Mouse (Mus musculus) liver, embryonic 14.5 days (tissue): ENCODE measurements around the gene Galnt15. TPM values are rescaled to one million over a fixed set of nuclear protein-coding genes. Genes with fewer than 3 reads are reported as not detected.

Experiments used
- ATAC-seq: fragments of 200-750 bp; cut with Nextera tagmentation; 2 replicates; pipeline ENCODE4 v1.8.0; 2017; ENCODE audit warnings: moderate number of reproducible peaks, mild to moderate bottlenecking, moderate library complexity; ENCODE audit not compliant: insufficient read depth
- DNase-seq, 3 experiments: peaks; one replicate each; pipeline ENCODE4 v3.0.0-alpha.2; 2012 to 2013; ENCODE audit warnings: low read depth in 3 of 3, low spot score in 3 of 3
- H3K27ac ChIP-seq: fragments of 300-500 bp; sonication (generic); 2 replicates; pipeline ENCODE4 v1.5.1; 2014; ENCODE audit warnings: moderate library complexity, mild to moderate bottlenecking, control low read depth, inconsistent platforms
- H3K27me3 ChIP-seq: fragments of 300-500 bp; sonication (generic); 2 replicates; pipeline ENCODE4 v1.6.1; 2014; ENCODE audit warnings: mild to moderate bottlenecking, low read length, moderate library complexity; ENCODE audit not compliant: control insufficient read depth, insufficient read depth
- H3K36me3 ChIP-seq: fragments of 300-500 bp; sonication (generic); replicated peaks from 2 replicates; pipeline ENCODE4 v1.6.1; 2014; ENCODE audit warnings: low read depth; ENCODE audit not compliant: control insufficient read depth, insufficient read depth
- H3K4me1 ChIP-seq, 2 experiments: fragments of 200-500 bp in 1 of 2; fragments of 300-500 bp in 1 of 2; sonication (generic) in 1 of 2; replicated peaks; 2 replicates each; pipeline ENCODE4 v1.6.1; 2012 to 2014; ENCODE audit warnings: antibody characterized with exemption in 1 of 2, inconsistent platforms in 1 of 2, low read length in 1 of 2; ENCODE audit not compliant: control insufficient read depth in 2 of 2, insufficient read depth in 2 of 2
- H3K4me2 ChIP-seq: fragments of 300-500 bp; sonication (generic); 2 replicates; pipeline ENCODE4 v1.6.1; 2014; ENCODE audit warnings: low read depth, mild to moderate bottlenecking, control low read depth, moderate library complexity
- H3K4me3 ChIP-seq, 2 experiments: fragments of 200-500 bp in 1 of 2; fragments of 300-500 bp in 1 of 2; sonication (generic) in 1 of 2; 2 replicates each; pipeline ENCODE4 v1.5.1; 2012 to 2014; ENCODE audit warnings: low read depth in 2 of 2, low read length in 2 of 2, mild to moderate bottlenecking in 2 of 2, control low read depth in 1 of 2, inconsistent platforms in 1 of 2, moderate library complexity in 1 of 2; ENCODE audit not compliant: insufficient read depth in 1 of 2
- H3K9ac ChIP-seq: fragments of 300-500 bp; sonication (generic); replicated peaks from 2 replicates; pipeline ENCODE4 v1.6.1; 2014; ENCODE audit warnings: mild to moderate bottlenecking, control low read depth, moderate library complexity
- H3K9me3 ChIP-seq: fragments of 300-500 bp; sonication (generic); 2 replicates; pipeline ENCODE4 v1.6.1; 2016; ENCODE audit warnings: low read length, mixed read lengths; ENCODE audit not compliant: control insufficient read depth
- CTCF ChIP-seq: IDR thresholded peaks from 2 replicates; pipeline ENCODE4 v1.5.1; 2016; ENCODE audit warnings: antibody characterized with exemption, low read depth, control low read depth
- EP300 ChIP-seq: IDR thresholded peaks from 2 replicates; pipeline ENCODE4 v1.6.1; 2016; ENCODE audit warnings: antibody characterized with exemption, low read depth
- WGBS: fragments of 180-500 bp; shearing (Covaris S2); extraction: QIAGEN DNeasy Blood & Tissue Kit; methylation state at CpG from one replicate; pipeline ENCODE4 v1.1.7; 2014; ENCODE audit not compliant: insufficient replicate concordance; 5-methylcytosine and 5-hydroxymethylcytosine counted together
- polyA plus RNA-seq, 2 experiments: library from polyadenylated mRNA; depleted of rRNA in 1 of 2; stranded (reverse) in 1 of 2; unstranded in 1 of 2; fragments of >200 nt; fragmentation: Nextera tagmentation in 1 of 2; extraction: Ambion mirVana in 1 of 2; gene quantifications; 2 replicates each; pipeline versions ENCODE4 v1.2.1 to v1.2.3; 2012 to 2014

Galnt15 gene
- polyA plus RNA-seq, 2 experiments, result not detected

GRCm38 (mm10) chr14:32016466-32016865, 12.3 kb upstream of the Galnt15 start:
- DNase-seq (no peak), ATAC-seq (no peak)
- Histone ChIP-seq H3K4me3 (no peak overlapping the region), H3K9me3 (no peaks in the 10 kb centered on the region), H3K4me2 (no peak overlapping the region), H3K27me3 (no peaks in the 10 kb centered on the region), H3K27ac (no peak overlapping the region), H3K36me3 (no peaks in the 10 kb centered on the region), H3K9ac (no peak overlapping the region), H3K4me1 (peaks cover 0 to 7% of the 10 kb centered on the region in 2 experiments; a peak in 2 of 4 replicates)
- 61% methylated on average over 3 of the region's 3 CpGs for WGBS
- TF ChIP-seq EP300 (no peak), CTCF (no peak)

GRCm38 (mm10) chr14:32016921-32017320, 11.9 kb upstream of the Galnt15 start:
- ATAC-seq, result no peak
- Histone ChIP-seq H3K4me3 (no peak overlapping the region), H3K9ac (no peak overlapping the region), H3K4me2 (no peak overlapping the region), H3K4me1 (peaks cover 0 to 7% of the 10 kb centered on the region in 2 experiments; a peak in 2 of 4 replicates), H3K27ac (no peak overlapping the region), H3K36me3 (no peaks in the 10 kb centered on the region), H3K27me3 (no peaks in the 10 kb centered on the region), H3K9me3 (no peaks in the 10 kb centered on the region)
- WGBS, result 28% methylated on average over 7 of the region's 7 CpGs
- TF ChIP-seq EP300 (no peak), CTCF (no peak)
- DNase-seq, result no peak

- Histone ChIP-seq H3K9me3 (no peaks in the 10 kb centered on the region), H3K4me1 (peaks cover 0 to 11% of the 10 kb centered on the region in 2 experiments; a peak in 2 of 4 replicates), H3K4me3 (no peak overlapping the region), H3K9ac (no peak overlapping the region), H3K27ac (no peak overlapping the region), H3K27me3 (no peaks in the 10 kb centered on the region), H3K4me2 (no peak overlapping the region), H3K36me3 (no peaks in the 10 kb centered on the region)
- ATAC-seq (no peak), DNase-seq (no peak)
- TF ChIP-seq EP300, result no peak
- no peak for TF ChIP-seq CTCF
- 68% methylated on average over 2 of the region's 2 CpGs for WGBS
These were observed 11.3 kb upstream of the Galnt15 start for GRCm38 (mm10) chr14:32017448-32017847.

- no peaks in the 10 kb centered on the region for H3K36me3 ChIP-seq
- no peak for TF ChIP-seq CTCF
- no peak for TF ChIP-seq EP300
- H3K9me3 ChIP-seq, result no peaks in the 10 kb centered on the region
- no peak overlapping the region for H3K27ac ChIP-seq
- H3K4me2 ChIP-seq, result no peak overlapping the region
- H3K27me3 ChIP-seq, result no peaks in the 10 kb centered on the region
- ATAC-seq (no peak), DNase-seq (no peak)
- no peak overlapping the region for H3K9ac ChIP-seq
- peaks cover 5 to 19% of the 10 kb centered on the region in 2 experiments; a peak in 3 of 4 replicates for H3K4me1 ChIP-seq
- 53% methylated on average over 7 of the region's 8 CpGs for WGBS
- no peak overlapping the region for H3K4me3 ChIP-seq
These were observed 9.7 kb upstream of the Galnt15 start for GRCm38 (mm10) chr14:32019091-32019490.

GRCm38 (mm10) chr14:32021967-32022366, 6.8 kb upstream of the Galnt15 start:
- H3K27ac ChIP-seq, result no peak overlapping the region
- WGBS, result 44% methylated on average over 9 of the region's 9 CpGs
- no peak overlapping the region for H3K4me2 ChIP-seq
- no peak overlapping the region for H3K9ac ChIP-seq
- no peak for DNase-seq
- no peaks in the 10 kb centered on the region for H3K9me3 ChIP-seq
- no peaks in the 10 kb centered on the region for H3K36me3 ChIP-seq
- ATAC-seq, result no peak
- peaks cover 5 to 17% of the 10 kb centered on the region in 2 experiments; a peak in 3 of 4 replicates for H3K4me1 ChIP-seq
- H3K4me3 ChIP-seq, result no peak overlapping the region
- TF ChIP-seq EP300 (no peak), CTCF (no peak)
- H3K27me3 ChIP-seq, result no peaks in the 10 kb centered on the region; the same call in 1 of the 2 replicates
